Mouse (Mus musculus): ENCODE results near the gene Ccnl1.

The Ccnl1 gene

GRCm38 (mm10) chr3:65926426-65926825, 31.6 kb downstream of the Ccnl1 start:
- DNase-seq (ENCODE audit: low spot score): no peak

GRCm38 (mm10) chr3:65925058-65925740, 32.9 kb downstream of the Ccnl1 start:
- no peak for DNase-seq (ENCODE audit: low spot score)

DNA sequence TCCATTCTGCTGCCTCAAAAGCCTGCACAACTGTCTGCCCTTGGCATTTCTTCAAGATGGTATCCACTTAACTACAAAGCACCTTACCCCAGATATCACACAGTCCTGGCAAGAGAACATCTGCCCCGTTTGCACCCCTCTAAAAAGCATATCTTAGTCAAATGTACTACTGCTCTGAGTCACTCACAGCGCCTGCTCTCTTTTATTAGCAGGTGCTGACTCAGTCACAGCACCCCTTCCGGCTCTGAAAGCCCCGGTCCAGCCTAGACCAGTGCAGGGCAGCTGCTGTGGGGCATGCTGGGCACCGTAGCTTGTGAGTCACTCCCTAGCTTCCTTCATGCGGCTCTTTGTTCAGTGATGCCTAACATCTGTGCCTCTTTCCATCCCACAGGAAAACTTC, 35.6 kb downstream of the Ccnl1 start:
- no peak for DNase-seq (ENCODE audit: low spot score)

- DNase-seq (ENCODE audit: low spot score): no peak
Measured at GRCm38 (mm10) chr3:65921671-65922070, 36.4 kb downstream of the Ccnl1 start.

- DNase-seq (ENCODE audit: low spot score): no peak
Measured at GRCm38 (mm10) chr3:65919016-65919415, 39.0 kb downstream of the Ccnl1 start.

GRCm38 (mm10) chr3:65912928-65913327, 45.1 kb downstream of the Ccnl1 start:
- DNase-seq (ENCODE audit: low spot score): no peak

- DNase-seq (ENCODE audit: low spot score): no peak
Measured at GRCm38 (mm10) chr3:65912217-65912616, 45.8 kb downstream of the Ccnl1 start.

DNA sequence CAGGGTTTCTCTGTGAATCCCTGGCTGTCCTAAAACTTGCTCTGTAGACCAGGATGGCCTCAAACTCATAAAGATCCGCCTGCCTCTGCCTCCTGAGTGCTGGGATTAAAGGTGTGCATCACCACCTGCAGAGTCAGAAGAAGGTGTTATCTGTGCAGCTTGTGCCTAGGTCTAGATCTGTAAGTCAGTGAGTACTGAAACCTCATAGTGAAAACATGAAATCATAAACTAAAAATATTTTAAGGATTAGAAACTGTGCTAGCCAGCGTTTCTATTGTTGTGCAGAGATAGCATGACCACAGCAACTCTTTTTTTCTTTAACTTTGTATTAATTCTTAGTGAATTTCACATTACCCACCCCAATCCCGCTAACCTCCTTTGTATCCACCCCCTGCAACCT, 46.8 kb downstream of the Ccnl1 start:
- DNase-seq (ENCODE audit: low spot score): no peak

GRCm38 (mm10) chr3:65909454-65909853, 48.6 kb downstream of the Ccnl1 start:
- DNase-seq (ENCODE audit: low spot score): no peak

- no peak for DNase-seq (ENCODE audit: low spot score)
Measured at GRCm38 (mm10) chr3:65907536-65907935, 50.5 kb downstream of the Ccnl1 start.

DNA sequence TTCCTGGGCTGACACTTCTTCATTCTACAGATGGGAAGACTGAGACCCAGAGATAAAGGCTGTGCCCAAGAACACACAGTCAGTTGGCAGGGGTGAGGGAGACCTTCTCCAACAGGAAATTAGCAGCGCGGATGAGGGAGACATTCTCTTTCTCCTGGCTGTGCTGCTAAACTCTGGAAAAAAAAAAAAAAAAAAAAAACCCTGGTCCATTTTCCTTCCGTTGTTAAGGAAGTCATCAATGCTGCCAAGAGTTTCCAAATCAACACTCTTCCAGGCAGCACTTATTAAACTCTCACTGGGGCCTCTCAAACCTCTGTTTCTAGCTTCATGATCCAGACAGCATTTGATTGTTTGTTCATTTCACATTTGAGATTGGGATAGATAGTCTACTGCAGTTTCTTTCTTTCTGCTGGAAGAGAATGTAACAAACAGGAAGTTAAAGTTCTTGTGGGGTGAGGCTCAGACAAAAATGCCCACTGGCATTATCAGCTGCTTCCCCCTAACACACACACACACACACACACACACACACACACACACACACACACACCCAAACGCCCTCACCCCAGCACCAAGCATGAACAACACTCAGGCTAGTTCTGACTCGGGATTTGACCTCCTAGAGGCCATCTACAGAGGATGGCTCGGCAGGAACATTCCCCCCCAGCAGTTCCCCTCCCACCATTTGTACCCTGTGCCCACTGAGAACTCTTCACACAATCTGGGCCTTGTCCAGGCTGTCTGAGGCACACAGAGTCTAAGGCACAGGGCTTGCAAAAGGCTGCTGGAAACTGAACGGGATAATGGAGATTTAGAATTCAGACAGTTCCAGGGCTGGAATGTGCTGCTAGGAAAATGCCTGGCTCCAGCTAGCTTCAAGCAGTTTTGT, 52.5 kb downstream of the Ccnl1 start:
- DNase-seq (ENCODE audit: low spot score): no peak

DNA sequence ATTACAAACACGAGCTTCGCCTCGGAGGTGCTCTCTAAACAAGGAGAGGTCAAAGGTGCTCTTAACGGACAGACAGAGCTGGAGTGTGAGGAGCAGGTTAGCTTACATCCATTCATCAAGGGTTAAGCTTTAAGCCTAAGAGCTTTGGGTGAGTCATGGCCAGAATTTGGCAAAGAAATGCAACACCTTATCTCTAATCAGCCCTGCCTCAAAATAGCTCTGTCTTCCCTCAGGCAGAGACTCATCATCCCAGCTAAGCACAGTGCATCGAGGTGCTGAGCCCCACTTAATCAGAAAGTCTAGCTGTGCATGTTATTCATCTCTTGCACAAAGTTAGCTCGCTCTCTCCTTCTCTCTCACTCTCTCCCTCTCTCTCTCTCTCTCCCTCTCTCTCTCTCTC, 53.3 kb downstream of the Ccnl1 start:
- DNase-seq (ENCODE audit: low spot score): no peak

DNA sequence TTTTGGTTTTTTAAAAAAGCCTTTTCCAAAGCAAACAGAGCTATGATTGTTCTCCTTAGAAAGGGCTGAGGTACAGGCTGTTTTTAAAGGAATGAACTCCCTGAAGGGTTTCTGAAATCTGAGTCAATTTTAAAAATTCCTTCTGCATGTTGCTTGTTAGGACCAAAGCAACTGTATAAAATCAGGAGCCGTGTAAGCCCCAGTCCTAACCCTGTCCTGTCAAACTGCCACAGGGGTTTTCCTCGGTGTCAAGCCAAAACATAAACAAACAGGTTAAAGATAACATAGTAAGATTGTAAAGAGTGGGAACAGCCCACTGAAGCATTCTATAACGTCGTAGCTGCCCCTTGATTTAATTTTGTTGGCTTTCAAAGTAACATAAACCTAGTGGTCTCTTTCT, 53.9 kb downstream of the Ccnl1 start:
- DNase-seq (ENCODE audit: low spot score): no peak

- no peak for DNase-seq (ENCODE audit: low spot score)
Measured at GRCm38 (mm10) chr3:65898598-65899278, 59.3 kb downstream of the Ccnl1 start.

GRCm38 (mm10) chr3:65897233-65897993, 60.6 kb downstream of the Ccnl1 start:
- no peak for DNase-seq (ENCODE audit: low spot score)
